Mouse (Mus musculus) cortical plate, adult 2 months (tissue): ENCODE data around the gene Hdac9.

Experiments
- CTCF ChIP-seq: fragments of 200-500 bp; IDR thresholded peaks from 2 replicates; pipeline ENCODE4 v1.5.1; 2011; ENCODE audit warnings: mild to moderate bottlenecking, control low read depth, low read length; ENCODE audit not compliant: insufficient read depth; ENCODE audit errors: extremely low read depth
- POLR2A ChIP-seq: fragments of 200-500 bp; IDR thresholded peaks from 2 replicates; pipeline ENCODE4 v1.6.1; 2011; ENCODE audit warnings: mild to moderate bottlenecking, low read length, control low read depth; ENCODE audit not compliant: insufficient read depth; ENCODE audit errors: extremely low read depth

DNA sequence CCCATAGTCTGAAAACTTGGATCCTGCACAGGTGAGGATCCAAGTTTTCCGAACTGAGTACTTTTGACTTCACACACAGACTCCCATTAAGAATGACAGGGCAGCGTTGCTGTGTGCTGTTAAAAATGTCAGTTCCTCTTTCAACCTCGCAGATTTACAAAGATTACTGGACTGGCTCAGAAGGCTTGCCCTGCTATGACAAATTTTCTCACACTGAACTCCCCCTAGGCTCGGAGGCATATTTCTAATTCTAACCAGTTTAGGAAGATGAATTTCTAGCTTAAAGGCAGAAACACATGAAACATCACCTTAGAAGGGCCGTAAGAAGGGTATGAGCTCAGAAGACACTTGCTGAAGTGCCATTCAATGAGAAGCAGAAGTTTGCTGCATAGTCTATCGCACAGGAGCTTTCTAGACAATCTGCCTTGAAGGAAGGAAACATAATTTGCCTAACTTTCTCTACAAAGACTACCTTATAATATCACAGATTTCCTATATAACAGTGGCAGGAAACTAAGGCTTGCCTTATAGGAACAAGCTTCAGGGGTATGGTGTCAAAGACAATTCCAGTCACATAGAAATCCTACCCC lies 137.4 kb downstream of the Hdac9 start:
- no peak for TF ChIP-seq POLR2A
- TF ChIP-seq CTCF, result no peak
